Mouse (Mus musculus) CH12.LX (cell line): ENCODE data around the gene Fosl1.
"Not testable (repeated sequence)": the region's sequence is repeated elsewhere in the genome, so short reads cannot be mapped to it uniquely, and the experiment has no call there.

Experiments
- MXI1 ChIP-seq: IDR thresholded peaks from 2 replicates; pipeline ENCODE4 v1.6.1; 2011; ENCODE audit warnings: mild to moderate bottlenecking, low read depth, low read length, improper control_type of control experiment
- ZMIZ1 ChIP-seq: IDR thresholded peaks from 2 replicates; pipeline ENCODE4 v1.6.1; 2012; ENCODE audit warnings: low read depth, mild to moderate bottlenecking, inconsistent platforms, low read length, improper control_type of control experiment

GRCm38 (mm10) chr19:5493301-5493721 is 46.0 kb downstream of the Fosl1 start:
- not testable (repeated sequence) for TF ChIP-seq MXI1, ZMIZ1
